Mouse (Mus musculus) ES-E14 (cell line): ENCODE data around the gene Tent5c.

Experiments
- CHD2 ChIP-seq: IDR thresholded peaks from 2 replicates; pipeline ENCODE4 v1.6.1; 2014; ENCODE audit warnings: mild to moderate bottlenecking, low read depth, low read length, inconsistent platforms
- HCFC1 ChIP-seq: IDR thresholded peaks from 2 replicates; pipeline ENCODE4 v1.6.1; 2012; ENCODE audit warnings: low read length, inconsistent platforms, borderline replicate concordance; ENCODE audit not compliant: insufficient read depth
- MAFK ChIP-seq: IDR thresholded peaks from 2 replicates; pipeline ENCODE4 v1.6.1; 2014; ENCODE audit warnings: mild to moderate bottlenecking, low read depth, low read length, inconsistent platforms; ENCODE audit not compliant: insufficient read depth
- ZC3H11A ChIP-seq: IDR thresholded peaks from 2 replicates; pipeline ENCODE4 v1.6.1; 2012; ENCODE audit warnings: low read depth, mild to moderate bottlenecking, inconsistent platforms, low read length, borderline replicate concordance
- ZNF384 ChIP-seq: IDR thresholded peaks from 2 replicates; pipeline ENCODE4 v1.6.1; 2012; ENCODE audit warnings: low read depth, low read length, inconsistent platforms

DNA sequence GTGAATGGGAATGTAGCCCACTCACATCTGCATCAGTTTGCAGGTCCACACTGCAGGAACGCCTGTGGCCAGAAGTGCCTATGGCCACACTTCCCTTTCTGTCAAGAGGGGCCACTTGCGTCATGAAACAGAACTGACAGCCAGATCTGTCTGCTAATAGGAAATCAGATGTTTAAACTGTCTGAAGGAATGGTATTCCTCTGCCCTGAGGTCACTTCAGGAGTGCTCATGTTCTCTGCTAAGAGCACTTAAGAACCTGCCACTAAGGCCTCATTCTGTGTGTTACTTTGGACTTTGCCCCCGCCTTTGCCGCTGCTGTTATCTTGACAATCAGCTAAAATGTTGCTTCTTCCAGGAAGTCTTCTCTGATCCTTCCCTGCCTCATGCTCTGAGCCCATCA lies 48.4 kb downstream of the Tent5c start:
- TF ChIP-seq CHD2 (no peak), ZNF384 (no peak), HCFC1 (no peak), ZC3H11A (no peak), MAFK (no peak)
